Mouse (Mus musculus) neural tube, embryonic 13.5 days (tissue): ENCODE results near the gene Ociad1. TPM values are rescaled to one million over a fixed set of nuclear protein-coding genes. Genes with fewer than 3 reads are reported as not detected.

ENCODE experiments used
- ATAC-seq: fragments of 200-750 bp; cut with Nextera tagmentation; 2 replicates; pipeline ENCODE4 v1.8.0; 2017; ENCODE audit warnings: low read depth, mild to moderate bottlenecking, moderate TSS enrichment, moderate library complexity
- H3K27ac ChIP-seq: fragments of 300-500 bp; sonication (generic); replicated peaks from 2 replicates; pipeline ENCODE4 v1.5.1; 2015; ENCODE audit warnings: moderate library complexity, mild to moderate bottlenecking, inconsistent platforms
- H3K27me3 ChIP-seq: fragments of 300-500 bp; sonication (generic); 2 replicates; pipeline ENCODE4 v1.6.1; 2015; ENCODE audit warnings: mild to moderate bottlenecking, inconsistent platforms
- H3K36me3 ChIP-seq: fragments of 300-500 bp; sonication (generic); 2 replicates; pipeline ENCODE4 v1.6.1; 2015; ENCODE audit warnings: mild to moderate bottlenecking, inconsistent platforms
- H3K4me1 ChIP-seq: fragments of 300-500 bp; sonication (generic); replicated peaks from 2 replicates; pipeline ENCODE4 v1.6.1; 2015; ENCODE audit warnings: inconsistent platforms
- H3K4me2 ChIP-seq: fragments of 300-500 bp; sonication (generic); 2 replicates; pipeline ENCODE4 v1.6.1; 2015; ENCODE audit warnings: inconsistent platforms, mild to moderate bottlenecking, moderate library complexity
- H3K4me3 ChIP-seq: fragments of 300-500 bp; sonication (generic); 2 replicates; pipeline ENCODE4 v1.5.1; 2015; ENCODE audit warnings: mild to moderate bottlenecking, inconsistent platforms
- H3K9ac ChIP-seq: fragments of 300-500 bp; sonication (generic); 2 replicates; pipeline ENCODE4 v1.6.1; 2015; ENCODE audit warnings: moderate library complexity, mild to moderate bottlenecking, inconsistent platforms
- H3K9me3 ChIP-seq: fragments of 300-500 bp; sonication (generic); 2 replicates; pipeline ENCODE4 v1.6.1; 2016; ENCODE audit warnings: inconsistent platforms
- WGBS: fragments of 180-500 bp; shearing (Covaris S2); methylation state at CpG from one replicate; pipeline ENCODE4 v1.1.7; 2015; 5-methylcytosine and 5-hydroxymethylcytosine counted together
- polyA plus RNA-seq: library from polyadenylated mRNA; unstranded; fragments of >200 nt; fragmentation: Nextera tagmentation; extraction: Ambion mirVana; gene quantifications from 2 replicates; pipeline ENCODE4 v1.2.1, GENCODE M21; 2015

Gene Ociad1
- 302 and 310 TPM in 2 replicates for polyA plus RNA-seq

GRCm38 (mm10) chr5:73292502-73293457 is at the start of gene Ociad1:
Gene Ociad1, plus strand, starts transcription at chr5:73292784.
- Histone ChIP-seq H3K27me3 (no peaks in the 10 kb centered on the region), H3K4me2 (peak within 1 kb of the TSS; percentile 80), H3K27ac (peak within 1 kb of the TSS; percentile 95), H3K36me3 (peaks cover 21% of the 10 kb centered on the region), H3K9me3 (no peaks in the 10 kb centered on the region), H3K9ac (peak within 1 kb of the TSS; percentile 90), H3K4me3 (peak within 1 kb of the TSS; percentile 91), H3K4me1 (peaks cover 24% of the 10 kb centered on the region)
- ATAC-seq, result peak; percentile 99
- under 1% methylated on average over 58 of the region's 58 CpGs for WGBS

GRCm38 (mm10) chr5:73244403-73244802 is 48.2 kb upstream of the Ociad1 start:
- Histone ChIP-seq H3K4me1 (peaks cover 64% of the 10 kb centered on the region), H3K27ac (no peak overlapping the region), H3K4me2 (peak overlapping the region; percentile 16; the same call in 1 of the 2 replicates), H3K9ac (no peak overlapping the region), H3K9me3 (no peaks in the 10 kb centered on the region), H3K27me3 (no peaks in the 10 kb centered on the region), H3K36me3 (no peaks in the 10 kb centered on the region), H3K4me3 (no peak overlapping the region)
- ATAC-seq, result 0 out of 2 replicates have a peak, but pooled peaks have one; percentile 40
- 70% methylated on average over 13 of the region's 13 CpGs for WGBS

GRCm38 (mm10) chr5:73246414-73246813 is 46.2 kb upstream of the Ociad1 start:
- Histone ChIP-seq H3K4me2 (no peak overlapping the region), H3K27me3 (no peaks in the 10 kb centered on the region), H3K4me3 (no peak overlapping the region), H3K27ac (no peak overlapping the region), H3K9ac (no peak overlapping the region), H3K9me3 (no peaks in the 10 kb centered on the region), H3K36me3 (no peaks in the 10 kb centered on the region), H3K4me1 (peaks cover 66% of the 10 kb centered on the region)
- no peak for ATAC-seq
- 81% methylated on average over 6 of the region's 6 CpGs for WGBS

GRCm38 (mm10) chr5:73248211-73248610 is 44.4 kb upstream of the Ociad1 start:
- H3K27me3 ChIP-seq, result no peaks in the 10 kb centered on the region
- ATAC-seq, result no peak
- peaks cover 60% of the 10 kb centered on the region for H3K4me1 ChIP-seq
- no peaks in the 10 kb centered on the region for H3K9me3 ChIP-seq
- H3K36me3 ChIP-seq, result no peaks in the 10 kb centered on the region
- H3K4me2 ChIP-seq, result no peak overlapping the region
- WGBS, result 55% methylated on average over 8 of the region's 8 CpGs
- H3K9ac ChIP-seq, result no peak overlapping the region
- 0 out of 2 replicates have a peak overlapping the region, but pooled peaks have one; percentile 14 for H3K27ac ChIP-seq
- H3K4me3 ChIP-seq, result no peak overlapping the region

- Histone ChIP-seq H3K4me2 (no peak overlapping the region), H3K9ac (no peak overlapping the region), H3K36me3 (no peaks in the 10 kb centered on the region), H3K4me3 (no peak overlapping the region), H3K27me3 (no peaks in the 10 kb centered on the region), H3K27ac (no peak overlapping the region), H3K9me3 (no peaks in the 10 kb centered on the region), H3K4me1 (peaks cover 66% of the 10 kb centered on the region)
- no peak for ATAC-seq
- WGBS, result 97% methylated on average over 4 of the region's 4 CpGs
These were observed 43.2 kb upstream of the Ociad1 start for GRCm38 (mm10) chr5:73249341-73249740.

- H3K27me3 ChIP-seq, result no peaks in the 10 kb centered on the region
- H3K9ac ChIP-seq, result no peak overlapping the region
- no peaks in the 10 kb centered on the region for H3K36me3 ChIP-seq
- H3K4me2 ChIP-seq, result no peak overlapping the region
- ATAC-seq, result no peak
- no peak overlapping the region for H3K27ac ChIP-seq
- H3K9me3 ChIP-seq, result no peaks in the 10 kb centered on the region
- H3K4me1 ChIP-seq, result peaks cover 59% of the 10 kb centered on the region
- no peak overlapping the region for H3K4me3 ChIP-seq
These were observed 39.8 kb upstream of the Ociad1 start for GRCm38 (mm10) chr5:73252739-73253138.

GRCm38 (mm10) chr5:73254660-73255059 is 37.9 kb upstream of the Ociad1 start:
- ATAC-seq, result no peak
- H3K27ac ChIP-seq, result peak overlapping the region; percentile 33; the same call in 1 of the 2 replicates
- H3K9me3 ChIP-seq, result no peaks in the 10 kb centered on the region
- H3K9ac ChIP-seq, result peak overlapping the region; percentile 95
- 46% methylated on average over 5 of the region's 5 CpGs for WGBS
- peak overlapping the region; percentile 94 for H3K4me3 ChIP-seq
- peaks cover 5% of the 10 kb centered on the region; the same call in 1 of the 2 replicates for H3K27me3 ChIP-seq
- no peaks in the 10 kb centered on the region for H3K36me3 ChIP-seq
- H3K4me2 ChIP-seq, result peak overlapping the region; percentile 71
- H3K4me1 ChIP-seq, result peaks cover 46% of the 10 kb centered on the region

- Histone ChIP-seq H3K9ac (peak overlapping the region; percentile 95), H3K4me2 (peak overlapping the region; percentile 71), H3K4me3 (peak overlapping the region; percentile 94), H3K9me3 (no peaks in the 10 kb centered on the region), H3K4me1 (peaks cover 45% of the 10 kb centered on the region), H3K27ac (peak overlapping the region; percentile 97), H3K27me3 (peaks cover 5% of the 10 kb centered on the region; the same call in 1 of the 2 replicates), H3K36me3 (no peaks in the 10 kb centered on the region)
- peak; percentile 77 for ATAC-seq
- under 1% methylated on average over 111 of the region's 129 CpGs for WGBS
These were observed 37.0 kb upstream of the Ociad1 start for GRCm38 (mm10) chr5:73255321-73256251.

- peak within 1 kb of the TSS; percentile 97 for H3K27ac ChIP-seq
- WGBS, result under 1% methylated on average over 44 of the region's 44 CpGs
- H3K4me2 ChIP-seq, result peak within 1 kb of the TSS; percentile 71
- peak within 1 kb of the TSS; percentile 94 for H3K4me3 ChIP-seq
- peak within 1 kb of the TSS; percentile 95 for H3K9ac ChIP-seq
- peaks cover 40% of the 10 kb centered on the region for H3K4me1 ChIP-seq
- peak; percentile 98 for ATAC-seq
- no peaks in the 10 kb centered on the region for H3K9me3 ChIP-seq
- H3K36me3 ChIP-seq, result no peaks in the 10 kb centered on the region
- peaks cover 5% of the 10 kb centered on the region; the same call in 1 of the 2 replicates for H3K27me3 ChIP-seq
These were observed 36.1 kb upstream of the Ociad1 start, which contains the start of gene Fryl for GRCm38 (mm10) chr5:73256352-73257065. Gene Fryl, minus strand, starts transcription at chr5:73256619.

GRCm38 (mm10) chr5:73257096-73257495 is 35.5 kb upstream of the Ociad1 start:
- no peak for ATAC-seq
- 4% methylated on average over 11 of the region's 11 CpGs for WGBS
- Histone ChIP-seq H3K27me3 (peaks cover 5% of the 10 kb centered on the region; the same call in 1 of the 2 replicates), H3K9me3 (no peaks in the 10 kb centered on the region), H3K36me3 (no peaks in the 10 kb centered on the region), H3K4me1 (peaks cover 37% of the 10 kb centered on the region), H3K4me3 (peak overlapping the region; percentile 94), H3K9ac (peak overlapping the region; percentile 65), H3K27ac (peak overlapping the region; percentile 67), H3K4me2 (peak overlapping the region; percentile 69)

GRCm38 (mm10) chr5:73257723-73258122 is 34.9 kb upstream of the Ociad1 start:
- H3K9me3 ChIP-seq, result no peaks in the 10 kb centered on the region
- 58% methylated on average over 8 of the region's 8 CpGs for WGBS
- H3K27me3 ChIP-seq, result peaks cover 5% of the 10 kb centered on the region; the same call in 1 of the 2 replicates
- H3K4me2 ChIP-seq, result peak overlapping the region; percentile 69
- H3K4me3 ChIP-seq, result peak overlapping the region; percentile 94; the same call in 1 of the 2 replicates
- H3K36me3 ChIP-seq, result no peaks in the 10 kb centered on the region
- no peak for ATAC-seq
- H3K9ac ChIP-seq, result peak overlapping the region; percentile 65; the same call in 1 of the 2 replicates
- no peak overlapping the region for H3K27ac ChIP-seq
- H3K4me1 ChIP-seq, result peaks cover 33% of the 10 kb centered on the region
